Mouse (Mus musculus) G1E (cell line): ENCODE data around the gene Trpt1.

Experiments
- CTCF ChIP-seq: IDR thresholded peaks from 2 replicates; pipeline ENCODE4 v1.5.1; 2012; ENCODE audit warnings: low read depth, low read length, inconsistent platforms, mixed read lengths
- GATA1 ChIP-seq: IDR thresholded peaks from 2 replicates; pipeline ENCODE4 v1.6.1; 2012; ENCODE audit warnings: borderline replicate concordance, low read length, inconsistent platforms, mixed read lengths
- GATA2 ChIP-seq: IDR thresholded peaks from 2 replicates; pipeline ENCODE4 v1.6.1; 2012; ENCODE audit warnings: low read depth, low read length, inconsistent platforms, borderline replicate concordance
- POLR2AphosphoS5 ChIP-seq: IDR thresholded peaks from 2 replicates; pipeline ENCODE4 v1.6.1; 2012; ENCODE audit warnings: low read depth, low read length, inconsistent platforms; ENCODE audit not compliant: insufficient replicate concordance
- TAL1 ChIP-seq: conservative IDR thresholded peaks from 2 replicates; pipeline ENCODE4 v1.6.1; 2012; ENCODE audit warnings: low read depth, low read length, inconsistent platforms, mixed read lengths

DNA sequence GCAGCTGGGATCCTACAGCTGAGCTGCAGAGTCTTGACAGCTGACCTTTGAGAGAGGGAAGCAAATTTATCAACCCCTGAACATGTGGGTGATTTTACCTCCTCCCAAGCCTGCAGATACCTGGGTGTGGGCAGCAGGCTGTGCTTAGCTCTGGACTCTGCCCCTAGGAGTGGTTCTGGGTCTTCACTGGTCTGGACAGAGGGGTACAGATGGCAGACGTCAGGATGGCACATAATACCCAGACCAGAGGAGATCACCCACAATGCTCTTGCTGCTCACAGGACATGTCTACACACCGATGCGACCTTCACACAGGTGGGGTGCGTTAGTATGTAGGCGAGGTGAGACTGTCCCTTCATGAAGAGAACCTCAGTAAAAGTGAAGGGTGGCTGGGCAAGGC lies 46.4 kb upstream of the Trpt1 start:
- TF ChIP-seq CTCF (no peak), GATA2 (no peak), TAL1 (no peak), GATA1 (no peak), POLR2AphosphoS5 (no peak)
